Mouse (Mus musculus): ENCODE data around the gene Sfxn3.

- TF ChIP-seq CTCF (IDR thresholded peaks at IDR 0.05; ENCODE audit: extremely low read depth, insufficient read length, insufficient replicate concordance, low read depth, low read length) (no peak), POLR2A (IDR thresholded peaks at IDR 0.05; ENCODE audit: low read depth, low read length) (no peak)
Measured at GRCm38 (mm10) chr19:45076036-45076575, 28.8 kb downstream of the Sfxn3 start.
